Mouse (Mus musculus) adrenal gland, postnatal 36 days (tissue): ENCODE results near the gene Gm20696. TPM values are rescaled to one million over a fixed set of nuclear protein-coding genes. Genes with fewer than 3 reads are reported as not detected.

Experiments used
- DNase-seq, 2 experiments: peaks; one replicate each; pipeline ENCODE4 v3.0.0; 2021; ENCODE audit warnings: mixed read lengths in 1 of 2
- total RNA-seq, 2 experiments: library from RNA; stranded (reverse); gene quantifications; 2 replicates each; pipeline ENCODE4 v1.2.3; 2021

Gene Gm20696
- total RNA-seq, 2 experiments from 2014 or later = 3.4 to 4.7 TPM

DNA sequence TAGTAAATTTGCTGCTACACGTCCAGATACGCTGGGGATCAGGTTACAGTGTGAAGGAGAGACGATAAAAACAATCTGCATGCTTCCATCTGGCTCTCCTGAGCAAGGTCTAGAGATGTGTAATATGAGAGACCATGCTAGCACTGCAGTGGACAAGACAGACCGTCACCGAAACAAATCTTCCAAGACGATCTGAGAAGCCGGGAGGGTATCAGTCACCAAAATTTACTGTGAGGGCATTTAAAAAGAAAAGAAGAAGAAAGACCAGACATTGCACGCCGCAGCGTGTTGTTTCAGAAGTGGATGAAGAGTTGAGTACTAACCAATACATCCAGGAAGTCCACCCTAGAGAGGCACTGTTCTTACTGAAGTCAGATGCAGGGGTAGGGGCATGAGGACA, 183.0 kb downstream of the Gm20696 start:
- no peak for DNase-seq

DNA sequence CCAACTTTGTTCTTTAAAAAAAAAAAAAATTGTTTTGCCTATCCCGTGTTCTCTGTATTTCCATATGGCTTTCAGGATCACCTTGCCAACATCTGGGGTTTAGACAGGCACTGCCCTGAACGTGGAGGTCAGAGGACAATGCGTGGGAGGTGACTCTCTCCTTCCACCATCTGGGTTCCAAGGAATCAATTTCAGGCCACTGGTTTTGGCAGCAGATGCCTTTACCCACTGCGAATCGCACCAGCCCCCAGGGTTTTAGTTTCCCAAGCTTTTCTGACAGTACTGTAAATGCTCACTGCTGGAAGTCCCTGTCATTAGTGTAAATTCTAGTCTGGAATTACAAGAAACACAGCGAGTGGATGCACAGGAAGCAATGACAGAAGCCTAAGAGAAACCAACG, 185.0 kb downstream of the Gm20696 start:
- DNase-seq = no peak

DNA sequence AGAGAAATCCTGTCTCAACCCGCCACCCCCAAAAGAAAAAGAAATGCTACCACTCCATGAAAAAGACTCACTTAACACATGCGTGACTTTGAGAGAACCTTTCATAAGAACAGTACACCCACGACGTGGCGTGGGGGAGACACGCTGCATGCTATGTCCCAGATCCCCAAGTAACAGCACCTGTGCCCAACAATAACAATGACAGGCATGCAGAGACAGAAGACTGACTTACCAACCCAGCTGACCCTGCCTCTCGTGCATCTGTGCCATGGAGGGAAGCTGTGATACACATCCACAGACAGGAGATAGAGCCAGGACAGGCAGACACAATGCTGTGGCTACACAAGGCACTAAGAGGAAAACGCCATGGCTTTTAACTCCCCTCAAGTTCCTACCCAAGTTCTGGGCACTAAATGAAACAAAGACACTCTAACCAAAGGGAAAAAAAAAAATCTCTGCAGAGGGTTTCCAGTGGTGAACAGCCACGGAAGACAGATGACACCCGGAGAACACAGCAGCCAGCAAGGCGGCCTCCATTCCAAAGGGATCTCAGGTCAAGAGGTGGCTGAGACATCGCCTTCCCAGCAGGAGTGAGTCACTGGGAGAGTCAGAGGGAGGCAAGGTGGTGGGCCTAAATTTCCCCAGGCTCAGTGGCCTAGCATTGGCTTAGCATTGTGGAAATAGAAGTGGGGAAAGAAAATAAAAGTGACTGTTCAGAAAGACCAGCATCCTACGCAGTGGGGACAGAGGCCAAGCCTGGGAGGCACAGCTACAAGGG, 187.5 kb downstream of the Gm20696 start:
- peak in 1 of 2 experiments; percentile 46 for DNase-seq

DNA sequence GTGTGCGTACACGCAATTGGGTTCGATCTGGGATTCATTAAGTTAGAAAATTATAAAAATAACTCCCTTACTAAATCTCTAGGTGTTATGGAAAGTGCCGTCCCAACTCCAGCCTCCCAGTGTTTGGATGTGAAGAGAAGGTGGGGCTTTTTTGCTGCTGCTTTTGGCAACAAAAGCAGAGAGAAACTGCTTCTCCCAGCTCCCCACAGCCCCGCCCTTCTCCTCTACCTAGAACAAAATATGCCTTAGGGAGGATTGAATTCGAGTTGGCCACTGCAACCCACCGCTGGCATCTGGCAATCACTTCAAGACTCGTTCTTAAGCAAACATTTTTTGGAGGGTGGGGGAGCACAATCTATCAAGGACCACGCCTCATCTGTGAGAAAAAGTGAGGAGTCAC, 191.6 kb downstream of the Gm20696 start:
- DNase-seq = no peak

GRCm38 (mm10) chr6:99470906-99471305, 195.7 kb downstream of the Gm20696 start:
- DNase-seq = no peak

- DNase-seq = no peak
These were observed 197.3 kb downstream of the Gm20696 start for GRCm38 (mm10) chr6:99469134-99469834.

- no peak for DNase-seq
These were observed 198.8 kb downstream of the Gm20696 start for GRCm38 (mm10) chr6:99467831-99468230.

DNA sequence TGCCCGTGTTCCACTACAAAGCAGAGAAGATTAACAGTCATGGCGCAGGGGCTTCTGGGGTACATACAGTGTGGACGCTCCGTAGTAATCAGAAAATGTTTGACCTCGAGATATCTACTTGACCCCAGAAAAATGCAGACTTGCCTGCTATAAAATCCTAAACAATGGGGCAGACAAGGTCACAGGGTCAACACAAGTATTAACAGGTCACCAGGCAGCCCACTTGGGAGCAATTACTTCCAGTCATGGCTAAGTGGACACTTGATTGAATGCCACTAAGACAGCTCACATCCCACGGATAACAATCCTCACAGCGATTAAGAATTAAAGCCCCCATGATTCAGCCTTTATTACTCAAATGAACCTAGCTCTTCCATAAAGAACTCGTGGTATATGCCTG, 199.5 kb downstream of the Gm20696 start:
- no peak for DNase-seq

DNA sequence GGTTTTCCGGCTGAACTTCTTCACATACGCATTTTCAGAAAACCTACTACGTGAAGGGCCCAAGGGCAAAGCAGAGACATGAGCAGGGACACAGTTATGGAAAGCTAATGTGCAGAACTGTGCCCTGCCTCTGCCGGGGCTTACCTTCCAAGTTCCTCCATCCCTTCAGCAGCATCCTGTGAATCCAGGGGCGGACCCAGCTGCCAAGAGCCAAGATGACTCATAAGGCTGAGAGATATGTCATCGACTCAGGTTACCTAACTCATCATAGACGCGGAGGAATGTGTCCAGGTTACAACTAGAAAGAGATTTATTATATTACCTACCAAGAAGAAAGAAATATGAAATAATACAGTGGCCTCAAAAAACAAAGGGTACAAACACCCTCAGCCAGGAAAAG, 200.2 kb downstream of the Gm20696 start:
- peak; percentile 30 to 31 for DNase-seq

DNA sequence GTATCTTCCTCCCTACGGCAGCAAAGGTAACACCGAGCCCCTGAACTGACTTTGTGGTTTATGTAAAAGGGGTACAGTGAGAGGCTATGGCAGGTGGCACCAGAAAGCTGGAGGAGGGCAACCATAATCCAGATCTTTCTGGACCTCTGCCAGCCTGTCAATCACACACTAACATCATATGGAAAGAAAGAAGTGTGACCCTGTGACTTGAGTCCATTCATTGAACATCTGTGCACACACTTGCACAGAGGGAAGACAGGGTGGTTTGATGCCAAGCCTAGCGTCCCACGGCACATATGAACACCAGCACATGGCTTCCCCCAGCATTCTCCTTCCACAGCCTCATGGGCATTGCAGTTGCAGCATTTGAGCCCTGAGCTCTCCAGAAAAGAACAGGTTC, 202.1 kb downstream of the Gm20696 start:
- no peak for DNase-seq

GRCm38 (mm10) chr6:99463906-99464305, 202.7 kb downstream of the Gm20696 start:
- no peak for DNase-seq

GRCm38 (mm10) chr6:99458775-99459174, 207.8 kb downstream of the Gm20696 start:
- DNase-seq = no peak

- DNase-seq = no peak
These were observed 212.7 kb downstream of the Gm20696 start for GRCm38 (mm10) chr6:99453763-99454520.

GRCm38 (mm10) chr6:99452638-99453185, 213.9 kb downstream of the Gm20696 start:
- DNase-seq = peak in 1 of 2 experiments; percentile 28

GRCm38 (mm10) chr6:99451479-99451878, 215.1 kb downstream of the Gm20696 start:
- DNase-seq = no peak

DNA sequence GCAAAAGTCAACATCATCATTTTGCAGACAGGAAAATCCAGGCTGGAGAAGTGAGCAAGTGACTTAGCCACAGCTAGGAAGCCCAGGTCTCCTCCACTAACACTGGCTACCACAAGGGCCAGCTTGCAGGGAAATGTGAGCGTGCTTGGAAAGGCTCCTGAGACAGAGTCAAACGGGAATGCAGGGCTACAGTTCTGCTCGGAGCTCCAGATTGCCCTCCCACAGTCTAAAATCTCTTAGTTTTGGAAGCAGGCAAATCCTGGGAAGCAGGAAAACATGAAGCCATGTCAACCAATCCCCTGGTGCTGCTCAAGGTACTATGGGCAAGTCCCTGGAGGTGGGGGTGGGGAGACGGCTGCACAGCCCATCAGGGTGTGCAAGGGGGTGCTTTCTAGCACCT, 219.2 kb downstream of the Gm20696 start:
- no peak for DNase-seq

- peak; percentile 45 to 51 for DNase-seq
These were observed 219.7 kb downstream of the Gm20696 start for GRCm38 (mm10) chr6:99446801-99447415.

GRCm38 (mm10) chr6:99443460-99443859, 223.1 kb downstream of the Gm20696 start:
- DNase-seq = no peak

DNA sequence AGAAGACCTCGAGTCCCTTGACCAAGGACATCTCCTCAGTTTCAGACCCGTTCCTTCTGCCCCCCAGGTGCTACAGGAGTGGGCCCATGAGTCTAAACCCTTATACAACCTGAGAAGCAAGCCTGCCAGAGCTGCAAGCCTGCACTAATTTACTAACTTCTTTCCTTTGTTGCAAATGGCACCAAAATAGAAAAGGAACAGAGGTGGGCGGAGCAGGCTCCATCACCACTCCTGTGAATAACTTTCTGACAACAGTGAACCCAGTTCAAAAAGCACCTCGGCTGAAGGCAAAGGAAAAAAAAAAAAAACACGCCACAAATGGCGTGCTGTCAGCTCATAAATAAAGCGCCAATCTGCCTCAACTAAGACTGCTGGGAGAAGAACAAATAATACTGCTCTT, 225.5 kb downstream of the Gm20696 start:
- DNase-seq = no peak

DNA sequence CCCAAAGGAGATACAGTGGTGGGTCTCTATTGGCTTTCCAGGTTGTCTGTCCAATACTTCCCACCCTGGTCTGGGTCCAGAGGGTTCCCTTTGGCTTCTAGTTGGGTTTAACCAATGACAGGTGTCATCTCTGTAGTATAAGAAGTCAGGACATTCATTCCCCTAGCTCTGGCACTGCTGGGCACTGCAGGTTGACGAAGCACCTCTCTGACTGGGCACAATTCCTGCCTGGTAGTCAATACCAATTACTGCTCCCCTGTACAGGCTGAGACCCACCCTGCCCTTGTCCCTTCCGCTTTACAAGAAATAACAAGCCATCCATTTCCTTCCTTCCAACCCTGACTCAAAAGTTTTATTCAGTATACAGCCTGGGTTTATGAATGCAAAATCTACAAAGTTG, 226.0 kb downstream of the Gm20696 start:
- no peak for DNase-seq

DNA sequence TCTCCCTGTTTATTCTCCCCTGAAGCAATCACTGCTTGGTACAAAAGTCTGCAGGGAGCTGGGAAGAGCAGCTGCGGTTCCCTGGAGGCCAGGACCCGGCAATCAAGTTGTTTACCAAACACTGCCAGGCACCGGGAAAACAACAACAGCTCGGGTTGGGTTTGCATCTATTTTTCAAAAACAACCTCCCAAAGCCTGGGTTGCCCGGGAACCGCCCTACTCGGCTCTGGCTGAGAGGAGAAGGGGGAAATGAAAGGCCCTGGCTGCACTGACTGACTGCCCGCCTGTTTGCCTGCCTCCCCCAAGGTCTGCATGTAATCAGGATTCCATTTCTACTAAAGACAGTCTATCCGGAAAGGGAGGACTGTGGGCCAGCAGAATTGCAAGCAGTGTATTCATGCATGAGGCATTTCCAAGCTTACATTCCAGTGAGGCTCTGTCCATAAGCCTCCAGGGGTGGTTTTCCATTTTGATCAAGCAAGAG, 226.7 kb downstream of the Gm20696 start:
- peak in 1 of 2 experiments; percentile 37 for DNase-seq
